Mouse (Mus musculus) forebrain, embryonic 11.5 days (tissue): ENCODE data around the gene Defb18. TPM values are rescaled to one million over a fixed set of nuclear protein-coding genes. Genes with fewer than 3 reads are reported as not detected.

Experiments used
- polyA plus RNA-seq: library from polyadenylated mRNA; unstranded; fragments of >200 nt; fragmentation: Nextera tagmentation; extraction: Ambion mirVana; gene quantifications from 2 replicates; pipeline ENCODE4 v1.2.1, GENCODE M21; 2014

Gene Defb18
- polyA plus RNA-seq, 1 experiment from 2014 or later = not detected

Other genes starting within 250 kb of the Defb18 start
- not detected in 2 replicates for gene Crisp4, start 91.5 kb downstream of the Defb18 start, polyA plus RNA-seq
- not detected in 2 replicates for gene Defb41, start 27.7 kb upstream of the Defb18 start, polyA plus RNA-seq